In the genomic region with DNA sequence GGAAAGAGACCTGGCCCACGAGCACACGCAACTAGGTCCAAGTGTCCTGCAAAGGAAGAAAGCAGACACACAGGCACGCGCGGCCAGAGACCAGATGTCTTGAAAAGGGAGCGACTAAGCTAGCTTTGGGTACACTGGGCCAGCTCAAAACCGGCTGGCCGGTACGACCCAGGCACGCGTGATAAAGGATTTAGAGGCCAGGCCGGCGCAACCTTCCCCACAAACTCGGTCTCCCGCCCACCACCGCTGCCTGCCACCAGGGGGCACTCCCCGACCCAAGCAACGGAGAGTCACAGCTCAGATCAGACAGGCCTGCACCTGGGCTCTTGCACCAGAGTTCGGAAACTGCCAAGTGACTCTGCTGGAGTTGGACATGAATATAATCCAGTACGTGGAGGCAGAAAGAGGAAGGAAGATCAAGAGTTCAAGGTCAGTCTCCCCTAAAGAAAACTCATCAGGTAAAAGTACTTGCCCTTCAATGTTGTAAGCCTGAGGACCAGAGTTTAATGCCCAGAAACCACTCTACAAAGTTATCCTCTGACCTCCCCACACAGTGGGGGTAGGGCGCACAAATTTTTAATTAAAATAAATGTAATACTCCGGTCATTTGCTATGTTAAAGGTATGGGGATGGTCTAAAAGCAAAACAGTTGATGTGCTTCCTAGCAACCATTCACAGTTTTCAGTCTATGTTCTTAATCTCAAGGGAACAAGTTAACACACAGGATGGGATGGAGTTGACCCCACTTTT, we compare ENCODE assay signal across 7 mouse cellular contexts. TPM values are rescaled to one million over a fixed set of nuclear protein-coding genes. Genes with fewer than 3 reads are reported as not detected.
DNase-seq lines count a peak whose midpoint lies in the region; ATAC-seq and TF ChIP-seq lines count a peak whose summit lies in the region.

No protein-coding gene starts in this region.

- no peaks in the 10 kb centered on the region for H3K36me3 ChIP-seq in intestine, postnatal 0 days (ENCODE audit: control insufficient read depth, insufficient read depth)
- H3K36me3 ChIP-seq in limb, embryonic 10.5 days = no peaks in the 10 kb centered on the region
- no peaks in the 10 kb centered on the region for H3K36me3 ChIP-seq in midbrain, embryonic 12.5 days

- no peaks in the 10 kb centered on the region for H3K27me3 ChIP-seq in intestine, postnatal 0 days (replicated peaks; ENCODE audit: control insufficient read depth, insufficient read depth, low read length)
- no peaks in the 10 kb centered on the region for H3K27me3 ChIP-seq in limb, embryonic 10.5 days (ENCODE audit: low read depth, poor library complexity, severe bottlenecking)
- peaks cover 9% of the 10 kb centered on the region; the same call in 1 of the 2 replicates for H3K27me3 ChIP-seq in midbrain, embryonic 12.5 days

- H3K27ac ChIP-seq in intestine, postnatal 0 days (ENCODE audit: low read depth, low read length) = peak overlapping the region; percentile 90
- H3K27ac ChIP-seq in limb, embryonic 10.5 days = peak overlapping the region; percentile 70
- no peak overlapping the region for H3K27ac ChIP-seq in midbrain, embryonic 12.5 days (replicated peaks)

- 6% methylated on average over 22 of the region's 22 CpGs for WGBS in intestine, postnatal 0 days
- WGBS in limb, embryonic 10.5 days = 8% methylated on average over 22 of the region's 22 CpGs
- WGBS in midbrain, embryonic 12.5 days = 7% methylated on average over 22 of the region's 22 CpGs

- peak overlapping the region; percentile 56 for H3K4me3 ChIP-seq in intestine, postnatal 0 days (ENCODE audit: low read depth, low read length)
- H3K4me3 ChIP-seq in limb, embryonic 10.5 days = peak overlapping the region; percentile 53
- H3K4me3 ChIP-seq in midbrain, embryonic 12.5 days = peak overlapping the region; percentile 46

- peak overlapping the region; percentile 49 for H3K9ac ChIP-seq in intestine, postnatal 0 days (ENCODE audit: low read depth, low read length)
- H3K9ac ChIP-seq in midbrain, embryonic 12.5 days (replicated peaks) = peak overlapping the region; percentile 54

- ATAC-seq in intestine, postnatal 0 days = peak; percentile 88
- ATAC-seq in midbrain, embryonic 12.5 days (ENCODE audit: low FRiP score, low read depth) = peak; percentile 87

- H3K4me1 ChIP-seq in intestine, postnatal 0 days (replicated peaks; ENCODE audit: control insufficient read depth, insufficient read depth, low read length) = 0 out of 2 replicates have a peak, but pooled peaks cover 2% of the 10 kb centered on the region
- H3K4me1 ChIP-seq in limb, embryonic 10.5 days = peaks cover 17% of the 10 kb centered on the region
- H3K4me1 ChIP-seq in midbrain, embryonic 12.5 days = peaks cover 9% of the 10 kb centered on the region; the same call in 1 of the 2 replicates

- no peaks in the 10 kb centered on the region for H3K9me3 ChIP-seq in intestine, postnatal 0 days (ENCODE audit: control insufficient read depth)
- no peaks in the 10 kb centered on the region for H3K9me3 ChIP-seq in limb, embryonic 10.5 days (replicated peaks)
- H3K9me3 ChIP-seq in midbrain, embryonic 12.5 days = no peaks in the 10 kb centered on the region

- peak overlapping the region; percentile 89 for H3K4me2 ChIP-seq in intestine, postnatal 0 days (replicated peaks; ENCODE audit: low read depth)
- H3K4me2 ChIP-seq in midbrain, embryonic 12.5 days (replicated peaks) = peak overlapping the region; percentile 88

- peak; percentile 83 for DNase-seq in adrenal gland, adult 8-10 months
- peak; percentile 87 for DNase-seq in embryo, embryonic 9.5 days (ENCODE audit: extremely low spot score)
- DNase-seq in gastrocnemius, postnatal 4 days (ENCODE audit: low spot score in 2 of 2) = peak; percentile 86 to 88
- DNase-seq in limb, embryonic 10.5 days (ENCODE audit: low spot score) = peak; percentile 93
- peak; percentile 69 for DNase-seq in skeletal muscle tissue, adult 2 months (ENCODE audit: low read depth, low spot score)

- TF ChIP-seq CTCF in intestine, postnatal 0 days (IDR thresholded peaks at IDR 0.05; ENCODE audit: low read depth) = peak; percentile 97

RNA-seq across cellular contexts. Expression of a gene that starts 26.1 kb away (rescaled TPM):
- total RNA-seq in adrenal gland, adult 8-10 months (2022) = 10 to 100 TPM; 11.0 to 21.2 (median 15.8) TPM
- 1 to 10 TPM; 7.5 to 8.7 TPM for total RNA-seq in gastrocnemius, postnatal 4 days (2021)
- 15.0 and 17.2 TPM in 2 replicates for polyA plus RNA-seq in intestine, postnatal 0 days (2015; fragmentation: Nextera tagmentation; extraction: Ambion mirVana)
- polyA plus RNA-seq in limb, embryonic 10.5 days (2016; fragmentation: Nextera tagmentation; extraction: Ambion mirVana) = 34.9 and 43.5 TPM in 2 replicates
- polyA plus RNA-seq in midbrain, embryonic 12.5 days (2016; fragmentation: Nextera tagmentation; extraction: Ambion mirVana) = 6.7 and 9.1 TPM in 2 replicates
